Mouse (Mus musculus): ENCODE data around the gene Wdr1. TPM values are rescaled to one million over a fixed set of nuclear protein-coding genes. Genes with fewer than 3 reads are reported as not detected.
A peak's percentile ranks its signal among the peaks of the same experiment; 100 is the strongest.

Wdr1 gene
- polyA plus RNA-seq, 1 experiment from 2014 or later = 256 TPM

DNA sequence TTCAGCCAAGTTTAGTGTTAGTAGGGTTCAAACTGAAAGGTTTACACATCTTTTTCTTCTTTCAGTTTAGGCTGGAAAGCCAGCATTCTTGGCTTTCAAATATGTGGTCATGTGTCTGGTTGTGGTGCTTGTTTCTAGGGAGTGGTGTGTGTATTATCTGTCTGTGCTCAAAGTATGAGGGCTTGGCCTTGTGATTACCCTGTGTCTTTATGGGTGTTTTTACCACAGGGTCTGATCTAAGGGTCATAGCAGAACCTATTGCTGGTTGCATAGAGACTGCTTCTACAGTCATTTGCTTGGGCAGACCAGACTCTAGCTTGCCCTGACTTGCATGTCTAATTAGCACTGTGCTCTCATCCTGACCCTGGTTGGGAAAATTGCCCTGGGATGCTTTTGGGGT is 5.6 kb upstream of the Wdr1 start:
- Histone ChIP-seq H3K27me3 (ENCODE audit: control insufficient read depth, insufficient read depth, low read length) (no peaks in the 10 kb centered on the region), H3K9ac (ENCODE audit: low read length) (no peak overlapping the region), H3K4me1 (ENCODE audit: control insufficient read depth, insufficient read depth, low read length) (no peaks in the 10 kb centered on the region), H3K4me3 (ENCODE audit: low read length) (no peak overlapping the region), H3K4me2 (ENCODE audit: low read depth, low read length) (no peak overlapping the region), H3K27ac (ENCODE audit: low read length) (no peak overlapping the region), H3K9me3 (replicated peaks; ENCODE audit: control insufficient read depth, low read length) (peaks cover 4% of the 10 kb centered on the region), H3K36me3 (ENCODE audit: control insufficient read depth, insufficient read depth) (no peaks in the 10 kb centered on the region)
- no peak for ATAC-seq (replicated peaks; ENCODE audit: extremely low read depth, insufficient read depth, low FRiP score)

DNA sequence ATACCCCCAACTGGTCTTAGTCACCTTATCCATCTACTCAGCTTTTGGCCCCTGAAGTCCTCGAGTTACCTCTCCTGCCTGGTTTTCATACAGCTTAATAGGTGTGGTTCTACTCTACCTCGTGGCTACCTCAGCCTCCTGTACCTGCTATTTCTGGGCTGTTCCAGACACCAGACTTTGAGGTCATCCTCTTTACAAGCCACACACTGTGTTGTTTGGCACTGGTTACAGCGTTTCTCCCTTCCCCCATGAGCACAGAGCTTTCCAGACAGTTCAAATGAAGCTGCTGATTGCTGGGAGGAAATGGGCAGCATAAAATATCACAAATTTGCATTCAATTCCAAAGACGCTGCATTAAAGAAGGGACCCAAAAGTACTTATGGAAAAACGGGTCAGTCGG is 1.8 kb upstream of the Wdr1 start:
- Histone ChIP-seq H3K4me2 (ENCODE audit: low read depth, low read length) (no peak overlapping the region), H3K4me1 (ENCODE audit: control insufficient read depth, insufficient read depth, low read length) (peaks cover 13% of the 10 kb centered on the region), H3K27ac (ENCODE audit: low read length) (no peak overlapping the region), H3K9me3 (replicated peaks; ENCODE audit: control insufficient read depth, low read length) (no peaks in the 10 kb centered on the region), H3K9ac (ENCODE audit: low read length) (no peak overlapping the region), H3K36me3 (ENCODE audit: control insufficient read depth, insufficient read depth) (no peaks in the 10 kb centered on the region; the same call in 1 of the 2 replicates), H3K4me3 (ENCODE audit: low read length) (no peak overlapping the region), H3K27me3 (ENCODE audit: control insufficient read depth, insufficient read depth, low read length) (no peaks in the 10 kb centered on the region)
- no peak for ATAC-seq (replicated peaks; ENCODE audit: extremely low read depth, insufficient read depth, low FRiP score)
- 63% methylated on average over 6 of the region's 6 CpGs for WGBS

DNA sequence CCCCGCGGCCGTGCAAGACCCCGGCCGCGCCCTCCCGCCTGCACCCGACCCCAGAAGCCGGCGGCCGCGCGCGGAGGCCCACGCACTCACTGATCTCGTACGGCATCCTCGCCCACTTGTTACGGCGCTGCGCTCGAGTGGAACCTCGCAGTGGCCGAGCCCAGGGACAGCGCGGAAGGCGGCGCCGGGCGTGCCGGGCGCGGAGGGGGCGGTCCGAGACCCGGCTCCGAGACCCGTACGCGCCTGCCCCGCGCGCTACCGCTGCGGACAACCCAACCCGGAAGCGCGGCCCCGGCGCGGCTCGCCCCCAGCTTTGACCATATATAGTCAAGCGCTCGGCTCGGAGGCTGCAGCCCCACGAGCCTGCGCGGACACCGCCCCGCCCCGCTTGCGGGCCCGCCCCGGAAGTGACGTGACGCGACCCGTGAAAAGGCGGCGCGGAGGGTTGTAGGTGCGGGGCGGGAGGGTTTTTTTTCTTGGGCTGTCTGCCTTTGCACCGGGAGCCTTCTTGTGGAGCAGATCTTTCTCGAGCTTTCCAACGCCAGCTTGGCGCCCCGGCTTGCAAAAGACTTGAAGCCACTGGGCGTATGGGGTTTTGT is 1.5 kb downstream of the Wdr1 start:
- Histone ChIP-seq H3K4me1 (ENCODE audit: control insufficient read depth, insufficient read depth, low read length) (peaks cover 41% of the 10 kb centered on the region), H3K4me2 (ENCODE audit: low read depth, low read length) (peak overlapping the region; percentile 91), H3K27me3 (ENCODE audit: control insufficient read depth, insufficient read depth, low read length) (no peaks in the 10 kb centered on the region), H3K9ac (ENCODE audit: low read length) (peak overlapping the region; percentile 98), H3K4me3 (ENCODE audit: low read length) (peak overlapping the region; percentile 93), H3K36me3 (ENCODE audit: control insufficient read depth, insufficient read depth) (peaks cover 21% of the 10 kb centered on the region), H3K27ac (ENCODE audit: low read length) (peak overlapping the region; percentile 98), H3K9me3 (replicated peaks; ENCODE audit: control insufficient read depth, low read length) (no peaks in the 10 kb centered on the region)
- peak; percentile 97 for ATAC-seq (replicated peaks; ENCODE audit: extremely low read depth, insufficient read depth, low FRiP score)
- WGBS = under 1% methylated on average over 67 of the region's 79 CpGs

DNA sequence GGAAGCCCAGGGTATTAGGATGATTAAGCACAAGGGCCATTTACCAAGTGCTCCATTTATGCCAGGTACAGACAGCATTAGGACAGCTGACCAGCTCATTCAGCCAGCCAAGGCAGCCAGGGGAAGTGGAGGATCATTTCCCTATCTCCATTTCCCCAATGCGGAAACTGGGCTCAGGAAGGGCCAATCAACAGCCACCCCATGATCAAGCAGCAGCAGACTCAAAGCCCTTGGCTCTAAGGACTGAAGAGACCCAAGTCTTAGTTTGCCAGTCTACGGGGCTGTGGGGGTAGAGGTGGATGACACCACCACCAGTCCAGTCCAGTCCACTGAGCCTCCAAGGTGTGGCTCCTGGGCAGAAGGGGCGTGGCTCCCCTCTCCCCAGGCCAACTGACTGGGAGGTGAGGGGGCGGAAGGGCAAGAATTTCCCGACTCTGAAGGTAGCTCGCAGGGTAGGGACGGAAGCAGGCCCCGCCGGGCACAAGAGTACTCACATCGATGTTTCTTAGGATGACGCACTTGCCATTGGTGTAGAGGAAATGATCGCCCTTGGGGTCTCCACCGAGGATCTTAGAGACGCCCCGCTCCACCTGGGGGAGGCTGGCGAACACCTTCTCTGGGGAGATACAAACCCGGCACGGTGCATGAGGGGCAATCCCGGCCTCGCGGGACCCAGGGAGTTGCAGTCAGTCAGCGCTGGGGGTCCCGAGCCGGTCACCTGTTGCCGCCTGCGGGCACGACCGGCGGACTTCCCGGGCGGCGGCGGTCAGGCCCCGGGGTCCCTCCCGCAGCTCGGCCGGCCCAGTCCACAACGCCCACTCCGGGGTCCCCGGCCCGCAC is 2.2 kb downstream of the Wdr1 start:
- WGBS = under 1% methylated on average over 41 of the region's 41 CpGs
- peaks cover 44% of the 10 kb centered on the region for H3K4me1 ChIP-seq (ENCODE audit: control insufficient read depth, insufficient read depth, low read length)
- H3K36me3 ChIP-seq (ENCODE audit: control insufficient read depth, insufficient read depth) = peaks cover 26% of the 10 kb centered on the region
- H3K9ac ChIP-seq (ENCODE audit: low read length) = peak overlapping the region; percentile 98
- no peaks in the 10 kb centered on the region for H3K9me3 ChIP-seq (replicated peaks; ENCODE audit: control insufficient read depth, low read length)
- peak overlapping the region; percentile 95 for H3K27ac ChIP-seq (ENCODE audit: low read length)
- peak overlapping the region; percentile 93 for H3K4me3 ChIP-seq (ENCODE audit: low read length)
- peak; percentile 21 for ATAC-seq (replicated peaks; ENCODE audit: extremely low read depth, insufficient read depth, low FRiP score)
- no peaks in the 10 kb centered on the region for H3K27me3 ChIP-seq (ENCODE audit: control insufficient read depth, insufficient read depth, low read length)
- H3K4me2 ChIP-seq (ENCODE audit: low read depth, low read length) = peak overlapping the region; percentile 91

DNA sequence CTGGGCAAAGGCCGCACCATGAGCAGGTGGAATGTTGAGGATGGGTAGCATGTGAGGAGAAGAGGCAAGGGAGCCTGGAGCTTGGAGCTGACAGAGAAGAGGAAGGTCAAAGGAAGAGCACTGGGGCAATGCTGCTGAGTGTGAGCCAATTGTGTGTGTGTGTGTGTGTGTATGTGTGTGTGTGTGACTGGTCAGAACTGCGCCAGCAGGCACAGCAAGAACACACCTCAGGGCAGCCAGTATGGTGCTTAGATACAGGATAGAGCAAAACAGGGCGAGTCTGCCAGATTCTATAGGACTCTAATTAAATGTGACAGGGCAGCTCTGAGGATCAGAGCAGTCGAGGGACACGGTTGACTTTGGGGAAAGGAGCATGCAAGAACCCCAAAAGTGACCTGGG is 4.2 kb downstream of the Wdr1 start:
- H3K27ac ChIP-seq (ENCODE audit: low read length) = peak overlapping the region; percentile 46
- WGBS = 67% methylated on average over 5 of the region's 5 CpGs
- peak overlapping the region; percentile 91 for H3K4me2 ChIP-seq (ENCODE audit: low read depth, low read length)
- H3K27me3 ChIP-seq (ENCODE audit: control insufficient read depth, insufficient read depth, low read length) = no peaks in the 10 kb centered on the region
- H3K36me3 ChIP-seq (ENCODE audit: control insufficient read depth, insufficient read depth) = peaks cover 34% of the 10 kb centered on the region
- no peak for ATAC-seq (replicated peaks; ENCODE audit: extremely low read depth, insufficient read depth, low FRiP score)
- H3K4me3 ChIP-seq (ENCODE audit: low read length) = no peak overlapping the region
- H3K4me1 ChIP-seq (ENCODE audit: control insufficient read depth, insufficient read depth, low read length) = peaks cover 56% of the 10 kb centered on the region
- peak overlapping the region; percentile 24; the same call in 1 of the 2 replicates for H3K9ac ChIP-seq (ENCODE audit: low read length)
- H3K9me3 ChIP-seq (replicated peaks; ENCODE audit: control insufficient read depth, low read length) = no peaks in the 10 kb centered on the region

DNA sequence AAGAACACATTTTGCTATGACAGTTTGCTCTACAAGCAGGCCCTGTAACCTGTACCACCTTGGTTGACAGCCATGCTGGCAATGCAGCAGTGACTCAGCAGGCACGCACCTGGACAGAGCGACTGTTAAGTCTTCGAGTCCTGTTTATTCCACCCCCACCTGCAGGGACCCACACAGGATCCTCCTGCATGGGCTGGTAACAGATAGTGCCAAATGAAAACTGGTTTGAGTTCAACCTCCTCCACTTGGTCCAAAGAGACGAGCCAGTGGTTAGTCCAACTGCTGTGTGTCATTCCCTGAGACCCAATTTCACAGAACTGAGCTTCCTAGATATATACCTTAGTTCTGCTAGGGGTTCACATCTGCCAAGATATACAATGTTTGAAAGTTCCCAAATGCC is 5.2 kb downstream of the Wdr1 start:
- Histone ChIP-seq H3K4me2 (ENCODE audit: low read depth, low read length) (no peak overlapping the region), H3K4me1 (ENCODE audit: control insufficient read depth, insufficient read depth, low read length) (peaks cover 66% of the 10 kb centered on the region), H3K9ac (ENCODE audit: low read length) (no peak overlapping the region), H3K27me3 (ENCODE audit: control insufficient read depth, insufficient read depth, low read length) (no peaks in the 10 kb centered on the region), H3K4me3 (ENCODE audit: low read length) (no peak overlapping the region), H3K9me3 (replicated peaks; ENCODE audit: control insufficient read depth, low read length) (no peaks in the 10 kb centered on the region), H3K27ac (ENCODE audit: low read length) (no peak overlapping the region), H3K36me3 (ENCODE audit: control insufficient read depth, insufficient read depth) (peaks cover 38% of the 10 kb centered on the region)
- 90% methylated on average over 4 of the region's 4 CpGs for WGBS
- ATAC-seq (replicated peaks; ENCODE audit: extremely low read depth, insufficient read depth, low FRiP score) = no peak

DNA sequence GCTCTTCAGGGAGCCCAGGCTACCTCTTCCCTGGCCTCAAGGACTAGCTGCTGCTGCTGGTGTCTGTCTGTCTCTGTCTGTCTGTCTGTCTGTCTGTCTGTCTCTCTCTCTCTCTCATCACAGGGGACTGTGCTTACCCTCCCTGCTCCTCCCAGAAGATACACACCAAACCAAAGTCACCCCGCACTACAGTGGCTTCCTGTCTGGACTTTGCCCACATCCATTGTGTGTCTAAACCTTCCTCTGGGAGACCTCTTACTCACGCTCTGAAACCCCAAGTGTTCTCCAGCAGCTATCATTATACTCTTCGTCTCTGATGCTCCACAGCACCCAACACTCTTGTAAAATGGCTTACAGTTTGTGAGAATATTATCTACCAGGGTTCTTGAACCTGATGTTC is 6.6 kb downstream of the Wdr1 start:
- Histone ChIP-seq H3K36me3 (ENCODE audit: control insufficient read depth, insufficient read depth) (peaks cover 39% of the 10 kb centered on the region), H3K9ac (ENCODE audit: low read length) (no peak overlapping the region), H3K4me2 (ENCODE audit: low read depth, low read length) (no peak overlapping the region), H3K9me3 (replicated peaks; ENCODE audit: control insufficient read depth, low read length) (no peaks in the 10 kb centered on the region), H3K4me1 (ENCODE audit: control insufficient read depth, insufficient read depth, low read length) (peaks cover 71% of the 10 kb centered on the region), H3K4me3 (ENCODE audit: low read length) (no peak overlapping the region), H3K27ac (ENCODE audit: low read length) (no peak overlapping the region), H3K27me3 (ENCODE audit: control insufficient read depth, insufficient read depth, low read length) (no peaks in the 10 kb centered on the region)
- no peak for ATAC-seq (replicated peaks; ENCODE audit: extremely low read depth, insufficient read depth, low FRiP score)
- 67% methylated on average over 3 of the region's 3 CpGs for whole genome bisulfite sequencing

DNA sequence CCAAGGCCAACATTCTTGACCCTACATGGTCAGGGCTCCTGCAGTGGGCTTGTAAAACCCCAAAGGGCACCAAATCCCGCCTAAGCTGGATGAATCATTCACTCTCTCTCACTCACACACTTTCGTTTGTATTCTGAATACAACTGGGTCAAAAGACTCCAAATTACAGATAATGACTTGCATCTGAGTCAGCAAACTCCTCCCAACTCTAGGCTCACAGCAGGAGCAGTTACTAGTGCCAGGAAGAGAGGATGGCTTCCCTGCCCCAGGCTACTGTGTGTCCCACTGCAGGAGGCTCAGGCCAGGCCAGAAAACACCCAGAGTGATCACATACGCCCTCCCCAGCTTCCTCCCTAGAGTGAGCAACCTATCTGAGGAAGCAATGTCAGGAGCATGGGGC is 9.1 kb downstream of the Wdr1 start:
- peaks cover 45% of the 10 kb centered on the region for H3K36me3 ChIP-seq (ENCODE audit: control insufficient read depth, insufficient read depth)
- H3K4me3 ChIP-seq (ENCODE audit: low read length) = no peak overlapping the region
- no peak overlapping the region for H3K9ac ChIP-seq (ENCODE audit: low read length)
- H3K4me1 ChIP-seq (ENCODE audit: control insufficient read depth, insufficient read depth, low read length) = peaks cover 79% of the 10 kb centered on the region
- peak overlapping the region; percentile 59 for H3K27ac ChIP-seq (ENCODE audit: low read length)
- 51% methylated on average over 3 of the region's 3 CpGs for WGBS
- ATAC-seq (replicated peaks; ENCODE audit: extremely low read depth, insufficient read depth, low FRiP score) = no peak
- H3K9me3 ChIP-seq (replicated peaks; ENCODE audit: control insufficient read depth, low read length) = no peaks in the 10 kb centered on the region
- no peaks in the 10 kb centered on the region for H3K27me3 ChIP-seq (ENCODE audit: control insufficient read depth, insufficient read depth, low read length)
- H3K4me2 ChIP-seq (ENCODE audit: low read depth, low read length) = no peak overlapping the region

DNA sequence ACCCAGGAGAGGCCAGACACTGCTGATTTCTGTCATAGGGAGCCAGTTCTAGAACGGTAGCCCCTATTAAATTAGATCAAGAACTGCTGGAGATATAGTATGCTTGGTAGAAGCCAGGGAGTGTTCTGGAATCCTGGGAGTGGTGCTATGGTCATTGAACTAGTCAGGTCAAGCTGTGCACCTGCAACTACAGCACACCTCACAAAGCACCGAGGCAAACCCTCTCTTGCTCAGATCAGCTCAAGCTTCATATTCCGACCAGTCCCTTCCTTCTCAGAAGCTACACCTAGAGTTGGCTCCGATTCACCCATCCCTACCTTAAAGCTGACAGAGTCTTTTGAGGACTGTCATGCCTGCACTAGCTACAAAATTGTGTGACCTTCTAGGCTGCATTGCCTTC is 9.5 kb downstream of the Wdr1 start:
- H3K9ac ChIP-seq (ENCODE audit: low read length) = no peak overlapping the region
- H3K4me1 ChIP-seq (ENCODE audit: control insufficient read depth, insufficient read depth, low read length) = peaks cover 79% of the 10 kb centered on the region
- ATAC-seq (replicated peaks; ENCODE audit: extremely low read depth, insufficient read depth, low FRiP score) = no peak
- peak overlapping the region; percentile 59 for H3K27ac ChIP-seq (ENCODE audit: low read length)
- 84% methylated on average over 4 of the region's 4 CpGs for WGBS
- H3K36me3 ChIP-seq (ENCODE audit: control insufficient read depth, insufficient read depth) = peaks cover 46% of the 10 kb centered on the region
- H3K4me2 ChIP-seq (ENCODE audit: low read depth, low read length) = no peak overlapping the region
- no peaks in the 10 kb centered on the region for H3K9me3 ChIP-seq (replicated peaks; ENCODE audit: control insufficient read depth, low read length)
- no peaks in the 10 kb centered on the region for H3K27me3 ChIP-seq (ENCODE audit: control insufficient read depth, insufficient read depth, low read length)
- no peak overlapping the region for H3K4me3 ChIP-seq (ENCODE audit: low read length)
